Mouse (Mus musculus) bone marrow, adult 2 months (tissue): Measurements from ENCODE around the gene Fam43b. TPM values are rescaled to one million over a fixed set of nuclear protein-coding genes. Genes with fewer than 3 reads are reported as not detected.
"Not testable (repeated sequence)": the region's sequence is repeated elsewhere in the genome, so short reads cannot be mapped to it uniquely, and the experiment has no call there.

ENCODE experiments used
- H3K27ac ChIP-seq: fragments of 200-500 bp; 2 replicates; pipeline ENCODE4 v1.5.1; 2012; ENCODE audit warnings: low read depth, mild to moderate bottlenecking, control low read depth, inconsistent platforms, low read length; ENCODE audit not compliant: control insufficient read depth, poor library complexity, insufficient read depth
- H3K4me1 ChIP-seq: fragments of 200-500 bp; 2 replicates; pipeline ENCODE4 v1.6.1; 2011; ENCODE audit warnings: low read length; ENCODE audit not compliant: control insufficient read depth, insufficient read depth
- H3K4me3 ChIP-seq: fragments of 200-500 bp; replicated peaks from 2 replicates; pipeline ENCODE3; 2011; ENCODE audit warnings: mild to moderate bottlenecking, low read depth, low read length, control low read depth; ENCODE audit not compliant: control insufficient read depth
- CTCF ChIP-seq: fragments of 200-500 bp; IDR thresholded peaks from 2 replicates; pipeline ENCODE4 v1.5.1; 2011; ENCODE audit warnings: low read length, control low read depth; ENCODE audit not compliant: control insufficient read depth, insufficient read depth
- POLR2A ChIP-seq: fragments of 200-500 bp; IDR thresholded peaks from 2 replicates; pipeline ENCODE4 v1.6.1; 2011; ENCODE audit warnings: low read depth, mild to moderate bottlenecking, control low read depth, low read length, borderline replicate concordance; ENCODE audit not compliant: control insufficient read depth
- WGBS: fragments of 180-500 bp; shearing (Covaris S2); methylation state at CpG from one replicate; pipeline ENCODE4 v1.1.7; 2018; 5-methylcytosine and 5-hydroxymethylcytosine counted together
- polyA plus RNA-seq: library from polyadenylated mRNA; stranded (reverse); fragments of >200 nt; gene quantifications from 2 replicates; pipeline ENCODE4 v1.2.4, GENCODE M21; 2011; ENCODE audit warnings: low replicate concordance; ENCODE audit not compliant: missing spikeins, insufficient read depth, insufficient read length

The Fam43b gene
- polyA plus RNA-seq, result not detected in 2 replicates

DNA sequence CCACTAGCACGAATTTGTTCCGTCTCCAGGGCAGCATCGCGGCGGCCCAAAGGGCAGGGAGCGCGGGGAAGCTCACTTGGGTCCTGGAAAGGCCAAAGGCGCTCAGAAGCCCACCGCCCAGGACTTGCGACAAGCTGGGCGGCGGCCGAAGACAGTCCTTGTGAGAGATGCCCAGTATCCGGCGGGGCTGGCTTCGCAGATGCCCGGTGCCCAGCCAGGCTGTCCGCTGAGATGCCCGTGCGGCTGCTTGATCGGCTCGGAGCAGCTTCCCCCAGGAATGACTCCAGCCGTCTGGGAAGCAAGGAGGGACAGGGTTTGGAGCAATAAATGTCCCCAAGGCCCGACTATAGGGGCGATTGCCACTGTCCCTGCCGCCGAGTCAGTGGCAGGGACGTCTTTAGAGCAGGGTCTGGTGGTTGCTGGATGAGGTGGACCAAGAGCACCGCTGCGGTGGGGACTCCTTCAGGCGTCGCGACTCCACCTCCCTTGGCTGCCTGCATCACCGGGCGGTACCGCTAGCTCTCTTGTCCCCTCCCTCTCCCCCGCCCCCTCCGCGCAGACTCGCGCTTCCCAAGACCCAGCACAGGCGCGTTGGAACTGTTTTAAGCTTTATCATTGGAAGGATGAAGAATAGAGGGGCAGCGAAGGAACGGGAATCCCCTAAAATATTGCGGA is at the start of gene Fam43b:
Gene Fam43b, minus strand, starts transcription at position 558 of the 675 bp plus-strand sequence.
- Histone ChIP-seq H3K4me3 (no peak within 1 kb of the TSS), H3K27ac (no peak within 1 kb of the TSS; the same call in 1 of the 2 replicates), H3K4me1 (no peaks in the 10 kb centered on the region)
- TF ChIP-seq POLR2A (no peak), CTCF (no peak)
- 5% methylated on average over 46 of the region's 46 CpGs for WGBS

DNA sequence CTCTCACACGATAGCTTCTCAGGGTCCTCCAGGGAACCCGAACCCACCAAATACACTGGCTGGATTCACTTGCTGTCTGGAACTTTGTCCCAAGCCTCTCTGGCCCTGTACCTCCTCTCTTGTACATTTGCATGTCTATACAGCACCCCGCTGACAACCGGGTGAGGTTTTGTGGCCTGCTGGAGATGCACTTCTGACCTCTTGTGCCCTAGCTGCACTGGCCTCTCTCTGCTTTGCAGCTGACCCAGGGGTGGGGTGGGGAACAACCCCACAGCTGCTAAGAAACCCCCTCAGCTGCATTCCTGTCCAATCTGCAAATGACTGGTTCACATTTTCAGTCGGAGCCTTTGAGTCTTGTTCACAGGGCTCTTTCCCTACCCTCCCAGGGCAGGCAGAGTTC is 48.6 kb upstream of the Fam43b start:
- whole genome bisulfite sequencing, result 38% methylated on average over 5 of the region's 5 CpGs
- TF ChIP-seq POLR2A (no peak), CTCF (no peak)
- no peak overlapping the region for H3K27ac ChIP-seq
- no peak overlapping the region for H3K4me3 ChIP-seq
- H3K4me1 ChIP-seq, result no peaks in the 10 kb centered on the region

DNA sequence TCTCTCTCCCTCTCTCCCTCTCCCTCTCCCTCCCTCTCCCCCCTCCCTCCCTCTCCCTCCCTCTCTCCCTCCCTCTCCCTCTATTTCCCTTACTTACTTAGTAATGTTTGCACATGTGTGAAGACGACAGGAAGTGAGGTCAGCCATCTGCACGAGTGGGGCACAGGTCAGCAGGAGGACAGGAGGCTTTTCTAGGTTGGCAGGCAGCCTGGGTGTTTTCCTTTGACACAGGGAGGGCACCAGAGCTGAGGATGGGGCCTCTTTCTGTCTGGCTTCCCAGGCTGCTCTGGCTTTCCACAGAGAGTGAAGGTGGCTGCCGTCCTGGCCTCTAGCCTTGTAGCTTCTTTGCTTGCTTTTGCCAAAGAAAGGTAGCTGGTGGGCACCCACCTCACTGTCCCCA is 43.7 kb upstream of the Fam43b start:
- no peak overlapping the region for H3K4me3 ChIP-seq
- no peak overlapping the region for H3K27ac ChIP-seq
- no peak for TF ChIP-seq CTCF
- TF ChIP-seq POLR2A, result no peak
- H3K4me1 ChIP-seq, result no peaks in the 10 kb centered on the region
- WGBS, result 50% methylated on average over 3 of the region's 3 CpGs

DNA sequence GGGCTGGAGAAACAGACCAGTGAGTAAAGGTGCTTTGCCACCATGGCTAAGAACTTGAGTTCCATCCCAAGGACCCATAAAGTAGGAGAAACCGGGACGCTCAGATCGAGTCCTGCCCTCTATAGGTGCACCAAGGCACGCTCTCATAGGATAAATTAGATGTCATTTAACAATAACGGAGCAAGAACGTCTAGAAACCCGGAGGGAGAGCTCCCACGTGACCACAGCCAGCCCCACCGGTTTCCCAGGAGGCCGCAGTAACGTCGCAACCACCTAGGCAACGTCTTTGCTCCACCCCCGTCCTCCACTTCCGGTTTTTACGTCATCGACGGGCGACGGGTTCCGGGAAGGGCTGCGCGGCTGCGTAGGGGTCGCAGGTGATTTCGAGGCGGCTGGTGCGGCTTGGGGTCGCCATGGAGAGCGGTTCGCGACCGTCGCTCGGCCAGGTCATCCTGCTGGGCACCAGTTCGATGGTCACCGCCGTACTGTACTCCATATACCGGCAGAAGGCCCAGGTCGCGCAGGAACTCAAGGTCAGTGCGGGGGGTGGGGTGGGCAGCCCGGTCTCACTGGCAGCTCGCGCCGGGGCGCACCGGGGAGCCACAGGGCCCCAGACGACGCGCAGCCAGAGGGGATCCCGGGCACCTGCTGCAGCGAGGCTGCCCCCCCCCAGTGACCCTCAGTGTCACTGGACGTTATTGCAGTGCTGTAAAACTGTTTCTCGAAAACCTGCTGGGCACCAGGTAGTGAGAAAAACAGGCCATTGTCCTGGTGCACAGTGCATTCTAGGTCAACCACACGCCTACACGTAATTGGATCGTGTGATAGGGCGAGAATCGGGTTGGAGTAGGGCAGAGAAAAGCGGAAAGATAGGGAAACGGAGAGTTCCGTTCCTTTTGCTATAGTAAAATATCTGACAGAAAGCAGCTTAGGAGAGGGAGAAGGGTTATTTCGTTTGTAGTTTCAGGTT is 38.3 kb upstream of the Fam43b start, which contains the start of gene Mul1:
Gene Mul1, plus strand, starts transcription at position 325 of the 970 bp plus-strand sequence.
- Histone ChIP-seq H3K27ac (peak within 1 kb of the TSS; percentile 37), H3K4me1 (no peaks in the 10 kb centered on the region; the same call in 1 of the 2 replicates), H3K4me3 (peak within 1 kb of the TSS; percentile 93)
- under 1% methylated on average over 64 of the region's 64 CpGs for WGBS
- TF ChIP-seq POLR2A (peak; percentile 78; the same call in 1 of the 2 replicates), CTCF (no peak)

DNA sequence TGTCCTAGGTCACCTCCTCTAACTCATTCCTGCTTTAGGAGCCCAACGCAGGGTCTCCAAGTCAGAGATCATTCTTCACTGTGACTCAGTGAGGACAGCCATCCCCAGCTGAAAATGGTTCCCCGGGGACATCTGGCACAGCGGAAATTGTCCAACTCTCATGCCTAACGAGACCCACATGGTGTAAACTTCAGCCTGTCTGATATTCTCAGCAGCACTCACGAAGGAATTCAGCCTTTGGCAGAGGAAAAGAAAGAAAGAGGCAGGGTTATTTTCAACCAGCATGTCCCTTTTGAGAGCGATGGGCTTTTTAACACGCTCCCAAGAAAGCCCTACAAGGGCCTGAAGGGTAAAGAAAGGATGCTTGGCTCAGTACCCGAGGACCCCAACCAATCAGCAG is 35.0 kb upstream of the Fam43b start:
- TF ChIP-seq POLR2A (no peak), CTCF (no peak)
- H3K4me3 ChIP-seq, result no peak overlapping the region
- H3K4me1 ChIP-seq, result peaks cover 1% of the 10 kb centered on the region; the same call in 1 of the 2 replicates
- H3K27ac ChIP-seq, result no peak overlapping the region
- 51% methylated on average over 8 of the region's 8 CpGs for WGBS

DNA sequence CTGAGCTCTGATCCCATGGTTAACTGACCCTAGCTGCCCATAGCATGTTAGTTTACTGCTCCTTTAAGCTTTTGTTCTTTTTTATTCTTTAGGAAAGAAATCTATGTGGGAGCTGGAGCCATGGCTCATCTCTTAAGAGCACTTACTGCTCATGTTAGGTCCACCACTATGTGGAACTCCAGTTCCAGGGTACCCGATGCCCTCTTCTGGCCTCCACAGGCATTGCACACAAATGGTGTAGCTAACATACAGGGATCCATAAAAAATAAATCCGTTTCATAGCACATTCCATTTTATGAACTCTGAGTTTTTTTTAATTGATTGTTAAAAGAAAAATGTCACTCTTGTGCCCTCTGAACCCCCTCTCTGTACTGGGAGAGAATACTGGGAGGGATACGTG is 33.5 kb upstream of the Fam43b start:
- H3K4me3 ChIP-seq, result no peak overlapping the region
- H3K27ac ChIP-seq, result no peak overlapping the region
- WGBS, result 38% methylated on average over 3 of the region's 3 CpGs
- H3K4me1 ChIP-seq, result peaks cover 1% of the 10 kb centered on the region; the same call in 1 of the 2 replicates
- TF ChIP-seq POLR2A (no peak), CTCF (peak; percentile 43)

DNA sequence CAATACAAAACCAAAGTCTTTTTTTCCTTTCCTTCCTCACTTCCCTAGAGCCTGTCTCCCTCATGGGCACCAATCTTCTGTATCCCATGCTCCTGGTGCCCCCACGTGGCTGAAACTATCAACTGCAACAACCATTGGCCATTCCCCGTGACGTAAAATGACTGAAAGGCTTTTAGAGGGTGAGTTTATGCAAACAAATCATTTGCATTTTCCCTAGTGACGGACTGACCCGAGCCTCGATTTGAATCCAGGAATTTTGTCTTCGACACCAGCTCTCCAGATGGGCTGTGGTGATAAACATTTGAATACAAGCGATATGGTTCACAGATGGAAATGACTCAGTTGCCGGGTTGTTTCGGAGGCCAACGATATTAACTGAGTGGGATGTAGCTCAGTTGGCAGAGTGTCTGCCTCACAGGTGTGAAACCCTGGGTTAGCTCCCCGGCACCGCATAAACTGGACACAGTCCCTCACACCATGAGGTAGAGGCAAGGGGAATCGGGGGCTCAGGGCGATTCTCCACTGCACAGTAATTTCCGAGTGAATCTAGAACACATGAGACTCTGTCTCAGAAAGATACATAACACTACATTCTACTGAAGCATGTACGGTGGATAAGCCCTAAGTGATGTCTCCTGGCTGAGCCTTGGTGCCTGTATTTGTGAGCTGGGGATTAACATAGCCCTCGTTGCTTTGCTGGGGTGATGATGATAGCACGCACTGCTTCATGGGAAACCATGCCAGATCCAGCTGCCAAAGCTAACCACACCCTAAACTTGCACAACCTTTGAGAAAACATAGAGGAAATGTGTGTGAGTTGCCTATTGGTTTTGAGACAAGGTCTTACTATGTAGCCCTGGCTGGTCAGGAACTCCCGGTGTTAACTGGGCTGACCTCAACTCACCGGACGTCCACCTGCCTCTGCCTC is 30.7 kb upstream of the Fam43b start:
- TF ChIP-seq CTCF (peak; percentile 68), POLR2A (no peak)
- Histone ChIP-seq H3K27ac (no peak overlapping the region), H3K4me1 (peaks cover 1% of the 10 kb centered on the region; the same call in 1 of the 2 replicates), H3K4me3 (no peak overlapping the region)
- 33% methylated on average over 22 of the region's 22 CpGs for WGBS

DNA sequence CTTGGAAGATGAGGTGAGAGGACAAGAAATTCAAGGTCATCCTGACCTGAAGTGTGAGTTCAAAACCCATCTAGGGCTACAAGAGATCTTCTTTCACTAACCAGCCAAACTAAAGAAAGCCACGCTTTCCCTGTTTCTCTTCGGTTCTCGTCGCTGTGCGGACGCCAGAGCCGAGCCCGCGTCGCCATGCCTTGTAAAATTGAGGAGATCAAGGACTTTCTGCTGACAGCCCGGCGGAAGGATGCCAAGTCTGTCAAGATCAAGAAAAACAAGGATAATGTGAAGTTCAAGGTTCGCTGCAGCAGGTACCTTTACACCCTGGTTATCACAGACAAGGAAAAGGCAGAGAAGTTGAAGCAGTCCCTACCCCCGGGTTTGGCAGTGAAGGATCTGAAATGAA is 29.3 kb upstream of the Fam43b start:
- WGBS, result 86% methylated on average over 14 of the region's 14 CpGs
- not testable (repeated sequence) for H3K4me3 ChIP-seq, H3K27ac ChIP-seq, H3K4me1 ChIP-seq
